Mouse (Mus musculus) lung, embryonic 15.5 days (tissue): ENCODE results near the gene Ube2s. TPM values are rescaled to one million over a fixed set of nuclear protein-coding genes. Genes with fewer than 3 reads are reported as not detected.
"Not testable (repeated sequence)": the region's sequence is repeated elsewhere in the genome, so short reads cannot be mapped to it uniquely, and the experiment has no call there.

Source experiments
- ATAC-seq: fragments of 200-750 bp; cut with Nextera tagmentation; 2 replicates; pipeline ENCODE4 v1.8.0; 2017; ENCODE audit warnings: moderate number of reproducible peaks, borderline replicate concordance; ENCODE audit not compliant: low FRiP score, low TSS enrichment; ENCODE audit errors: extremely low read depth
- H3K27ac ChIP-seq: fragments of 300-500 bp; sonication (generic); 2 replicates; pipeline ENCODE4 v1.5.1; 2015; ENCODE audit warnings: moderate library complexity, mild to moderate bottlenecking, inconsistent platforms
- H3K27me3 ChIP-seq: fragments of 300-500 bp; sonication (generic); 2 replicates; pipeline ENCODE4 v1.6.1; 2015; ENCODE audit warnings: inconsistent platforms
- H3K36me3 ChIP-seq: fragments of 300-500 bp; sonication (generic); 2 replicates; pipeline ENCODE4 v1.6.1; 2015; ENCODE audit warnings: inconsistent platforms
- H3K4me1 ChIP-seq: fragments of 300-500 bp; sonication (generic); 2 replicates; pipeline ENCODE4 v1.6.1; 2015; ENCODE audit warnings: inconsistent platforms
- H3K4me2 ChIP-seq: fragments of 300-500 bp; sonication (generic); 2 replicates; pipeline ENCODE4 v1.6.1; 2015; ENCODE audit warnings: inconsistent platforms, mild to moderate bottlenecking, moderate library complexity
- H3K4me3 ChIP-seq: fragments of 300-500 bp; sonication (generic); 2 replicates; pipeline ENCODE4 v1.5.1; 2015; ENCODE audit warnings: mild to moderate bottlenecking, inconsistent platforms
- H3K9ac ChIP-seq: fragments of 300-500 bp; sonication (generic); 2 replicates; pipeline ENCODE4 v1.6.1; 2015; ENCODE audit warnings: inconsistent platforms
- H3K9me3 ChIP-seq: fragments of 300-500 bp; sonication (generic); 2 replicates; pipeline ENCODE4 v1.6.1; 2016; ENCODE audit warnings: inconsistent platforms
- WGBS: fragments of 180-500 bp; shearing (Covaris S2); methylation state at CpG from one replicate; pipeline ENCODE4 v1.1.7; 2015; 5-methylcytosine and 5-hydroxymethylcytosine counted together
- polyA plus RNA-seq: library from polyadenylated mRNA; unstranded; fragments of >200 nt; fragmentation: Nextera tagmentation; extraction: Ambion mirVana; gene quantifications from 2 replicates; pipeline ENCODE4 v1.2.1, GENCODE M21; 2015

The Ube2s gene
- polyA plus RNA-seq, 1 experiment from 2014 or later, result 409 TPM

DNA sequence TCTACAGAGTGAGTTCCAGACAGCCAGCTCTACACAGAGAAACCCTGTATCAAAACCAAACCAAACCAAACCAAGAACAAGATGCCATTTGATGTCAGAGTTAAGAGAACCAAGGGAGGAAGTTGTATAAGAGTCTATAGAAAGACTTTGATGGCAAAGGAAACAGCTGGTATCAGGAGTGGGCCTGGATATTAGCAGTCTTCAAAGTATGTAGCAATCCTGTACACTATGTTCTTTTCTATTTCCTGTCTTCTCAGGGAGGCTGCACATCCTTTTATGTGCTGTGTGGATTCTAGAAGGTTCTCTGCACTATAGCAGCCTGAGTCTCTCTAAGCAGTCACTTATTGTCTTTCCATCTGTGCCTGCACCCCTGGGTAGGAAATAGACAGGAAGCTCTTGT, 4.2 kb upstream of the Ube2s start:
- Histone ChIP-seq H3K27me3 (no peaks in the 10 kb centered on the region), H3K9ac (no peak overlapping the region), H3K36me3 (no peaks in the 10 kb centered on the region), H3K4me1 (peaks cover 10% of the 10 kb centered on the region), H3K27ac (no peak overlapping the region), H3K4me2 (no peak overlapping the region), H3K4me3 (no peak overlapping the region), H3K9me3 (no peaks in the 10 kb centered on the region)
- ATAC-seq, result no peak

DNA sequence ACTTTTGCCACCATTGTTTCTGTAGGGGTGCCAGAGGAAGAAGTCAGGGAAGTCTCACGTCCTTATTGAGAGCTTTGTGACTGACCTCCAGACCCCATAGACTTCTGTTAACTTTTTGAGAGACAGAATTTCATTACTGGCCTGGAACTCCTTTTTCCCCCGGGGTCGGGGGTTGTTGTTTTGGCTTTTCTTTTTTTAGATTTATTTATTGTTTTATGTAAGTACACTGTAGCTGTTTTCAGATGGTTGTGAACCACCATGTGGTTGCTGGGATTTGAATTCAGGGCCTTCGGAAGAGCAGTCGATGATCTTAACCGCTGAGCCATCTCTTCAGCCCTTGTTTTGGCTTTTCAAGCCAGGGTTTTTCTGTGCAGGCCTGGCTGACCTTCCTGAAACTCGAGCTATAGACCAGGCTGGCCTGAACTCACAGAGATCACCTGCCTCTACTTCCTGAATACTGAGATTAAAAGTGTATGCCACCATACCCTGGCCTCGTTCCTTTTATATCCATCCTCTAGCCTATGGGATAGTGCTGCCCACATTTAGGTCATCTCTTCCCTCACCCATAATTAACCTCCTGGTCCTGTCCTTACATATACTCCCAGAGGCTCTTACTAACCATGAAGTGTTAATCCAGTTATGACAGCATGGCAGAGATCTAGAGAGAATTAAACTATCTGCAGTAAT, 858 bp upstream of the Ube2s start:
- ATAC-seq, result no peak
- Histone ChIP-seq H3K27me3 (no peaks in the 10 kb centered on the region), H3K4me1 (peaks cover 27% of the 10 kb centered on the region), H3K4me3 (peak overlapping the region; percentile 93), H3K36me3 (peaks cover 24% of the 10 kb centered on the region), H3K9me3 (no peaks in the 10 kb centered on the region), H3K27ac (peak overlapping the region; percentile 95), H3K4me2 (peak overlapping the region; percentile 70), H3K9ac (peak overlapping the region; percentile 34)
- WGBS, result 23% methylated on average over 8 of the region's 8 CpGs

DNA sequence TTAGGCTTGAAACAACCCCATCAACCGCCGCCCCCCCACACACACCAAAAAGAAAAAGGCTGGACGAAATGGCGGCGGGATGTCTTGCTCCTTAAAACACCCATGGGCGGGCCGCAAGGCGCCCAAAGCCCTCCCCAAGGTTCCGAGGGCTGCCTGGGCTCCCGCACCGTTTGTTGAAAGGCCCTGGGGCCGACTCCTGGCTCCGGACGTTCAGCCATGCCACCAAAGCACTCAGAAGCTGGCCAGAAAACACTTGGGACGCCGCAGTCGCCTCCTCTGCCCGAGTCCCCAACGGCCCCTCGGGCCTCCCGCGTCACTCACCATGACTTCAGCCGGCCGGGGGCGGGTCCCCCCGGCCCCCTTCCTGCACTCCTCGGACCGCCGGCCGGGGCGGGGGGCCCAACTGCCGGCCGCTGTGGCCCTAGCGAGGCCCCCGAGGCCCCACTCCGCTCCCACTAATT, 518 bp downstream of the Ube2s start:
- Histone ChIP-seq H3K4me2 (peak overlapping the region; percentile 70), H3K9ac (peak overlapping the region; percentile 99), H3K4me3 (peak overlapping the region; percentile 93), H3K4me1 (peaks cover 27% of the 10 kb centered on the region), H3K9me3 (no peaks in the 10 kb centered on the region), H3K27me3 (no peaks in the 10 kb centered on the region), H3K27ac (peak overlapping the region; percentile 95), H3K36me3 (peaks cover 34% of the 10 kb centered on the region)
- no peak for ATAC-seq
- 4% methylated on average over 31 of the region's 36 CpGs for WGBS

DNA sequence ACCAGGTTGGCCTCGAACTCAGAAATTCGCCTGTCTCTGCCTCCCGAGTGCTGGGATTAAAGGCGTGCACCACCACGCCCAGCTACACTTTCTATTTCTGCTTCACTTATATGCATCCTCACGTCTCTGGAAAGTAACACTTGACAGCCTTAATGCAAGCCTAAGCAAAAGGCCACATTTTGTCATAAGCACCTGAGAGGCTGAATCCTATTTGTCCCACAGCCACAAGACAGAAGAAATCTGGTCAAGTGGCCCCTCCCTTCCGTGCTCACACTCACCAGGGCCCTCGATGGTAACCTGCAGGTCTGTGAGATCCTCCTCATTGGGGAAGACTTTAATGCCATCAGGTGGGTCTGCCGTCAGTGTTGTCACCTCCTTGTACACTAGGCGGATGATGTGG, 1.3 kb downstream of the Ube2s start:
- ATAC-seq, H3K27me3 ChIP-seq, H3K9me3 ChIP-seq, H3K27ac ChIP-seq: not testable (repeated sequence)
- H3K36me3 ChIP-seq, result peaks cover 42% of the 10 kb centered on the region
- WGBS, result 31% methylated on average over 10 of the region's 10 CpGs
- peak overlapping the region; percentile 99 for H3K9ac ChIP-seq
- peaks cover 27% of the 10 kb centered on the region for H3K4me1 ChIP-seq
- peak overlapping the region; percentile 70 for H3K4me2 ChIP-seq
- H3K4me3 ChIP-seq, result peak overlapping the region; percentile 93

DNA sequence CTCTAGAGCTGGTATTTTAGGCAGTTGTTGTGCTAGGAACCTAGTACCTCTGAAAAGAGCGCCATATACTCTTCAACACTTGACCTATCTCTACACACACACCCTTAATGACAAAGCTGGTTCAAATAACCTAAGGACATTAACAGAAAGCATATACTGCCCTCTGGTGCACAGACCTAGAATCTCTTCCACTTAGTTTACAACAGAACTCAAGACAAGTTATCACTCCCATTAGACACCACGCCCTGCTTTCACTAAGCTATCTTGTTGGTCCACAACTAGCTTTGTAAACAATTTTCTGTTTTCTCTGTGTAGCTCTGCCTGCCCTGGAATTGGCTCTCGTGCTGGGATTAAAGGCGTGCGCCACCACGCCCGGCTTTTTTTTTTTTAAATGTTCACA, 5.7 kb downstream of the Ube2s start:
- no peak for ATAC-seq
- Histone ChIP-seq H3K9me3 (no peaks in the 10 kb centered on the region), H3K4me2 (no peak overlapping the region), H3K4me3 (no peak overlapping the region), H3K4me1 (peaks cover 21% of the 10 kb centered on the region), H3K27me3 (no peaks in the 10 kb centered on the region), H3K9ac (no peak overlapping the region), H3K27ac (no peak overlapping the region), H3K36me3 (peaks cover 61% of the 10 kb centered on the region)
- 85% methylated on average over 7 of the region's 7 CpGs for WGBS

DNA sequence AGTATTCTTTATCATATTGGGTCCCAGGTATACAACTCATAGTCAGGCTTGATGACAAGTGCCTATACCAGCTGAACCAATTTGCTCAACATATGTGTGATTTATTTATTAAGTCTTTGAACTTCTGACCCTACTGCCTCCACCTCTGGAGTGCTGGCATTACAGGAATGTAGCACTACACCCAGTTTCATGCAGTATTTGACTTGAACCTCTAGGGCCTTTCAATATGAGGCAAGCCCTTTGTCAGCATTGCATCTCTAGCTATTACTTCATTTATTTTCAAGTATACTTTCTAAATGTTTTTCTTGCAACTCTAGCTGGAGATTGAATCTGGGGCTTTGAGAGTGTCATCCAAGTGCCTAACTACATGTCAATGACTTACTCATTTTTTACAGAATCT, 10.1 kb downstream of the Ube2s start:
- no peak for ATAC-seq
- Histone ChIP-seq H3K27me3 (no peaks in the 10 kb centered on the region), H3K4me2 (no peak overlapping the region), H3K9ac (no peak overlapping the region), H3K27ac (0 out of 2 replicates have a peak overlapping the region, but pooled peaks have one; percentile 24), H3K4me3 (no peak overlapping the region), H3K36me3 (peaks cover 39% of the 10 kb centered on the region), H3K9me3 (no peaks in the 10 kb centered on the region), H3K4me1 (no peaks in the 10 kb centered on the region)

DNA sequence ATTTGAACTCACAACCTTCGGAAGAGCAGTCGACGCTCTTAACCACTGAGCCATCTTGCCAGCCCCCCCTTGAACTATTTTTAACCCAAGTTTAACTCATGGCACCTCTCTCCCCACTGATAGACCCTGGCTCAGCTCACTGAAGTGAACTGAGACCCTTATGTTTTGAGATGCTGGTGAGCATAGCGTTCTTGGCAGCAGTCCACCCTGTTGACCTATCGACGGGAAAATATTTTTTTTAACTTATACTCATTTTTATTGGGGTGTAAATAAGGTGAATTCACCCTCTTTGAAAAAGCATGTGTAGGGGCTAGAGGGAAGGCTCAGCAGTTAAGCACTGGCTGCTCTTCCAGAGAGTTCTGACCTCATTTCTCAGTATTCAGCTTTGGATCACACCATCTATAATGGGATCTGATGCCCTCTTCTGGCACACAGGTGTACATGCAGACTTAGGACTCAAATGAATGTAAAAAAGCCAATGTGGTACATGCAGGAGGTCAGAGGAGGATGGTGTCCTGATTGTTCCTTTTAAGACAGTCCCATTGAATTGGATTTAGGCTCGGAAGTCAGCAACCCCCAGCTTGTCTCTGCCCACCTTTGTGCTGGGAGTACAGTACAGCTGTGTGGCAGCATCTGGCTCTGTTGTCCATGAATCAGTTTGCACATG, 16.5 kb downstream of the Ube2s start:
- H3K36me3 ChIP-seq, result peaks cover 46% of the 10 kb centered on the region
- no peak for ATAC-seq

DNA sequence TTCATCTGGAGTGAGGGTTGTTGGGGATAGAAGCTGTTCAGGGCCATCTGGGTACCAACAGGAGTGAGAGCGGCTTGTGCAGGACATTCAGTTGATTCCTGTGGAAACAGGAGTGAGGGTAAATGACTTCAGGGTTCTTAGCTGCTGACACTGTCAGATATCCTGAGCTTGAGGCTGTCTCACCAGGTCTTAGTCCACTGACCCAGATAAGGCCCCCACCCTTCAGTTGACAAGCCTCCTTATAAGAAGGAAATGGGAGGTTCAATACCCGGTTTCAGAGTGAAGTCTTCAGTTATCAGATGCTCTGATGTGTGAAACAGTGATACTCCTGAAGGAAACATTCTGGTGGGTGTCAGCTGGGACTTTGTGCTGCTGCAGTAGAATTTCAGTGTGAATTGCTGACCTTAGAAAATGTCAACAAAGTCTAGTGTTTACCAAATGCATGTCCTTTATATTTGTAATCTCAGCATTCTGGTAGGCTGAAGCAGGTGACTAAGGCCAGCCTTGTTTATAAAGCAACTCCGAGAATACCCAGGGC, 17.7 kb downstream of the Ube2s start:
- 65% methylated on average over 3 of the region's 3 CpGs for WGBS
- no peaks in the 10 kb centered on the region for H3K9me3 ChIP-seq
- H3K4me3 ChIP-seq, result peak overlapping the region; percentile 87; the same call in 1 of the 2 replicates
- ATAC-seq, result no peak
- no peak overlapping the region for H3K27ac ChIP-seq
- 0 out of 2 replicates have a peak, but pooled peaks cover 2% of the 10 kb centered on the region for H3K27me3 ChIP-seq
- H3K4me2 ChIP-seq, result peak overlapping the region; percentile 84
- peaks cover 21% of the 10 kb centered on the region for H3K4me1 ChIP-seq
- 0 out of 2 replicates have a peak overlapping the region, but pooled peaks have one; percentile 16 for H3K9ac ChIP-seq
- H3K36me3 ChIP-seq, result peaks cover 46% of the 10 kb centered on the region

More for the DNA sequence above, 16.5 kb downstream of the Ube2s start:
- H3K27ac ChIP-seq, result no peak overlapping the region
- 59% methylated on average over 7 of the region's 7 CpGs for WGBS
- H3K4me2 ChIP-seq, result no peak overlapping the region
- H3K9ac ChIP-seq, result no peak overlapping the region
- no peaks in the 10 kb centered on the region for H3K27me3 ChIP-seq
- H3K4me1 ChIP-seq, result peaks cover 16% of the 10 kb centered on the region
- H3K4me3 ChIP-seq, result no peak overlapping the region
- H3K9me3 ChIP-seq, result no peaks in the 10 kb centered on the region

DNA sequence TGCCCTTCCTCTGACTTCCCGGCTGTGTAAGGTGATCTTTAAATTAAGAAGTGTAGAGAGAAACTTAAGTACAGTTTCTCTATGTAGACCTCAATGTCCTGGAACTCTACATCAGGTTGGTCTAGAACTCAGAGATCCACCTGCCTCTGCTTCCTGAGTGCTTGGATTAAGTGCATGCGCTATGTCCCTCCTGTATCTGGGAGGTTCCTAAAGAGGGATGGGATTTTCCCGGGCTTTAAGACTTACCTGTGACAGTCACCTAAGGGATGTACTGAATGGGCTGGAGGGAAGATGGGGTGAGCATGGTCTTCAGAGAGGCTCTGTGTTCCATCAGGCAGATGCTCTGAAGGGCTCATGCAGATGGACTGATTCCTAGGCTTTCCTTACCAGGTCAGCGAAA, 18.7 kb downstream of the Ube2s start:
- Histone ChIP-seq H3K27ac (peak overlapping the region; percentile 97; the same call in 1 of the 2 replicates), H3K27me3 (0 out of 2 replicates have a peak, but pooled peaks cover 8% of the 10 kb centered on the region), H3K4me1 (peaks cover 26% of the 10 kb centered on the region), H3K4me2 (peak overlapping the region; percentile 84), H3K9me3 (no peaks in the 10 kb centered on the region), H3K36me3 (peaks cover 46% of the 10 kb centered on the region), H3K9ac (peak overlapping the region; percentile 95), H3K4me3 (peak overlapping the region; percentile 87)
- no peak for ATAC-seq
- 29% methylated on average over 4 of the region's 4 CpGs for WGBS

DNA sequence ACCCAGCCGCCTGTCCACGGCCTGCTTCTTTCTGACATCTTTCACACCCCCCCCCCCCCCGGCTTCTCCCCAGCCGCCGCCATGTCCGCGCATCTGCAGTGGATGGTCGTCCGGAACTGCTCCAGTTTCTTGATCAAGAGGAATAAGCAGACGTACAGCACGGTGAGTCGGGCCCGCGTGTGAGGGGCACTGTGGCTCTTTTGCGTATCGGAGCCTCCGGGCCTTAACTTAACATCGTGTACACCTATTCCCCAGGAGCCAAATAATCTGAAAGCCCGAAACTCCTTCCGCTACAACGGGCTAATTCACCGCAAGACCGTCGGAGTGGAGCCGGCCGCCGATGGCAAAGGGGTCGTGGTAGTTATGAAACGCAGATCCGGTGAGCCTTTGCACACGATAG, 19.1 kb downstream of the Ube2s start:
- Histone ChIP-seq H3K27ac (peak overlapping the region; percentile 97), H3K4me1 (peaks cover 30% of the 10 kb centered on the region), H3K36me3 (peaks cover 43% of the 10 kb centered on the region), H3K4me2 (peak overlapping the region; percentile 84), H3K9ac (peak overlapping the region; percentile 95), H3K4me3 (peak overlapping the region; percentile 87)
- under 1% methylated on average over 31 of the region's 31 CpGs for WGBS
- peak; percentile 1; the same call in 1 of the 2 replicates for ATAC-seq
- not testable (repeated sequence) for H3K9me3 ChIP-seq, H3K27me3 ChIP-seq

DNA sequence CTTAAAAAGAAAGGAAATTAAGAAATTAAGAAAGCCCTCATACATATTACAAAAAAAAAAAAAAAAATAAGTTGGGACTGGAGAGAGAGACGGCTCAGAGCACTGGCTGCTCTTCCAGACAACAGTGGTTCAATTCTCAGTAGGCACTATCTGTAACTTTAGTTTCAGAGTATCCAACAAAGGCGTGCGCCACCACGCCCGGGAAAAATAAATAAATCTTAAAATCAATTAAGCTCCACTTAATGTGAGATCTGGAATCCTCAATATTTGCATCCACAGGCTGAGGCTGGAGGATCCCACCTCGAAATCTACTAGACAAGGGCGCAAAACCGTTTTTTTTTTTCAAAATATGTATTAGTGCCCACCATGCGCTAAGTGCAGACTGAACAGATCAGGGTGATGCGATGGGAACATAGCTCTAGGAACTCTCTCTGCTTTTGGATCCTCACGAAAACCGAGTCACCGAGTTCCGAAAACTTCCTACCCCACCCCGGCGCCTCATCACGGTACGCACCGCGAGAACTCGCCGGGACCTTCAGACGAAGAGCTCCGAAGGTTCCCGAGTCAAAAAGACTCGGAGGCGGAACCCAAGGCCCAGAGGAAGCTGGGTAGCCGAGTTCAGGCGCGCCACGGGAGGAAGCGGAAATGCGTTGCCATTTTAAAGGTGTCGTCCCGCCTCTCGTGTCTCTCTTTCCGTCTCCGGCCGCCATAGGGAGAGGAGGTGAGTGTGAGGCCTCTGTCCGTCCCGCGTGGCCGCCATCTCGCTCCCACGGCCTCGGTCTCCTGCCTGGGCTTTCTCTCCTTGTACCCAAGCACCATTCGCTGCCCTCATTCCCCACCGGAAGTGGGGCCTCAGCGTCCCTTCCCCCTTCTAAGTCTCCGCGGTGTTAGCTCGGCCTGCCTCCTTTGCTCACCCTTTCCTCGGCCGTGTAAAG, 19.8 kb downstream of the Ube2s start, which contains the start of gene Rpl28:
Gene Rpl28, plus strand, starts transcription at position 597 of the 935 bp plus-strand sequence.
- peaks cover 31% of the 10 kb centered on the region for H3K4me1 ChIP-seq
- 0 out of 2 replicates have a peak, but pooled peaks cover 8% of the 10 kb centered on the region for H3K27me3 ChIP-seq
- peak within 1 kb of the TSS; percentile 95 for H3K9ac ChIP-seq
- H3K9me3 ChIP-seq, result no peaks in the 10 kb centered on the region
- H3K36me3 ChIP-seq, result peaks cover 40% of the 10 kb centered on the region
- H3K4me3 ChIP-seq, result peak within 1 kb of the TSS; percentile 87
- under 1% methylated on average over 54 of the region's 54 CpGs for WGBS
- peak within 1 kb of the TSS; percentile 97 for H3K27ac ChIP-seq
- H3K4me2 ChIP-seq, result peak within 1 kb of the TSS; percentile 84
- peak; percentile 91 for ATAC-seq
